Mouse (Mus musculus): ENCODE measurements around the gene Unc5cl. TPM values are rescaled to one million over a fixed set of nuclear protein-coding genes. Genes with fewer than 3 reads are reported as not detected.

The Unc5cl gene
- not detected for polyA plus RNA-seq (2014; fragmentation: Illumina TruSeq; extraction: RNeasy Lipid Tissue Mini Kit (QIAGEN cat#74804); ENCODE audit: low read depth, low replicate concordance)

GRCm38 (mm10) chr17:48454688-48455087 lies at the start of gene Unc5cl:
Unc5cl (plus strand) TSS chr17:48454901.

GRCm38 (mm10) chr17:48409380-48410298 lies 45.1 kb upstream of the Unc5cl start, which contains the start of the genes Nfya and Oard1:
Nfya (minus strand) TSS chr17:48409906.
Oard1 (plus strand) TSS chr17:48410014.

GRCm38 (mm10) chr17:48432158-48432980 lies 22.3 kb upstream of the Unc5cl start, which contains the start of gene Apobec2:
Apobec2 (minus strand) TSS chr17:48432930.

GRCm38 (mm10) chr17:48451353-48451675 lies 3.4 kb upstream of the Unc5cl start, which contains the start of gene Tspo2:
Tspo2 (minus strand) TSS chr17:48451522.

Other genes starting within 250 kb of the Unc5cl start
- gene Trem1, start 222.1 kb upstream of the Unc5cl start, polyA plus RNA-seq (2014; fragmentation: Illumina TruSeq; extraction: RNeasy Lipid Tissue Mini Kit (QIAGEN cat#74804); ENCODE audit: low read depth, low replicate concordance) = 0.52 TPM
- gene Trem3, start 207.1 kb upstream of the Unc5cl start, polyA plus RNA-seq (2014; fragmentation: Illumina TruSeq; extraction: RNeasy Lipid Tissue Mini Kit (QIAGEN cat#74804); ENCODE audit: low read depth, low replicate concordance) = not detected
- gene Treml4, start 190.6 kb upstream of the Unc5cl start, polyA plus RNA-seq (2014; fragmentation: Illumina TruSeq; extraction: RNeasy Lipid Tissue Mini Kit (QIAGEN cat#74804); ENCODE audit: low read depth, low replicate concordance) = not detected
- 0.29 TPM for gene Treml2, start 155.4 kb upstream of the Unc5cl start, polyA plus RNA-seq (2014; fragmentation: Illumina TruSeq; extraction: RNeasy Lipid Tissue Mini Kit (QIAGEN cat#74804); ENCODE audit: low read depth, low replicate concordance)
- not detected for gene B430306N03Rik, start 138.8 kb upstream of the Unc5cl start, polyA plus RNA-seq (2014; fragmentation: Illumina TruSeq; extraction: RNeasy Lipid Tissue Mini Kit (QIAGEN cat#74804); ENCODE audit: low read depth, low replicate concordance)
- gene Trem2, start 108.5 kb upstream of the Unc5cl start, polyA plus RNA-seq (2014; fragmentation: Illumina TruSeq; extraction: RNeasy Lipid Tissue Mini Kit (QIAGEN cat#74804); ENCODE audit: low read depth, low replicate concordance) = not detected
- gene Treml1, start 95.0 kb upstream of the Unc5cl start, polyA plus RNA-seq (2014; fragmentation: Illumina TruSeq; extraction: RNeasy Lipid Tissue Mini Kit (QIAGEN cat#74804); ENCODE audit: low read depth, low replicate concordance) = not detected
- 21.8 TPM for gene Nfya, start 45.0 kb upstream of the Unc5cl start, polyA plus RNA-seq (2014; fragmentation: Illumina TruSeq; extraction: RNeasy Lipid Tissue Mini Kit (QIAGEN cat#74804); ENCODE audit: low read depth, low replicate concordance)
- 44.0 TPM for gene Oard1, start 44.9 kb upstream of the Unc5cl start, polyA plus RNA-seq (2014; fragmentation: Illumina TruSeq; extraction: RNeasy Lipid Tissue Mini Kit (QIAGEN cat#74804); ENCODE audit: low read depth, low replicate concordance)
- 2.6 TPM for gene Apobec2, start 22.0 kb upstream of the Unc5cl start, polyA plus RNA-seq (2014; fragmentation: Illumina TruSeq; extraction: RNeasy Lipid Tissue Mini Kit (QIAGEN cat#74804); ENCODE audit: low read depth, low replicate concordance)
- gene Tspo2, start 3.4 kb upstream of the Unc5cl start, polyA plus RNA-seq (2014; fragmentation: Illumina TruSeq; extraction: RNeasy Lipid Tissue Mini Kit (QIAGEN cat#74804); ENCODE audit: low read depth, low replicate concordance) = not detected

All from adrenal gland, adult 10 weeks (tissue).